Mouse (Mus musculus) heart, postnatal 0 days (tissue): Measurements from ENCODE around the gene Chil1.

ENCODE experiments used
- CTCF ChIP-seq: IDR thresholded peaks from 2 replicates; pipeline ENCODE4 v1.5.1; 2016; ENCODE audit warnings: antibody characterized with exemption, control low read depth, low read depth
- EP300 ChIP-seq: IDR thresholded peaks from 2 replicates; pipeline ENCODE4 v1.6.1; 2016; ENCODE audit warnings: antibody characterized with exemption, low read depth

- TF ChIP-seq CTCF: no peak
- TF ChIP-seq EP300: no peak
These were observed 11.8 kb downstream of the Chil1 start for GRCm38 (mm10) chr1:134193674-134194197.
